Mouse (Mus musculus) forebrain, embryonic 16.5 days (tissue): ENCODE measurements at regions not wholly inside any gene's neighbourhood (a gene's known extent, or its start where the extent isn't known, plus 50 kb on each side); places are given as distances from the start of the nearest gene placed in this dataset.

Experiments
- ATAC-seq: fragments of 200-750 bp; cut with Nextera tagmentation; 2 replicates; pipeline ENCODE4 v1.8.0; 2017; ENCODE audit warnings: mild to moderate bottlenecking, moderate library complexity
- H3K27ac ChIP-seq: fragments of 300-500 bp; sonication (generic); 2 replicates; pipeline ENCODE4 v1.5.1; 2014; ENCODE audit warnings: low read length, control low read depth
- H3K27me3 ChIP-seq: fragments of 300-500 bp; sonication (generic); replicated peaks from 2 replicates; pipeline ENCODE4 v1.6.1; 2014; ENCODE audit warnings: low read length; ENCODE audit not compliant: control insufficient read depth, insufficient read depth
- H3K36me3 ChIP-seq: fragments of 300-500 bp; sonication (generic); 2 replicates; pipeline ENCODE4 v1.6.1; 2014; ENCODE audit not compliant: control insufficient read depth, insufficient read depth
- H3K4me1 ChIP-seq: fragments of 300-500 bp; sonication (generic); replicated peaks from 2 replicates; pipeline ENCODE4 v1.6.1; 2014; ENCODE audit warnings: low read length; ENCODE audit not compliant: control insufficient read depth, insufficient read depth
- H3K4me2 ChIP-seq: fragments of 300-500 bp; sonication (generic); 2 replicates; pipeline ENCODE4 v1.6.1; 2014; ENCODE audit warnings: mild to moderate bottlenecking, low read length, control low read depth
- H3K4me3 ChIP-seq: fragments of 300-500 bp; sonication (generic); replicated peaks from 2 replicates; pipeline ENCODE4 v1.5.1; 2014; ENCODE audit warnings: mild to moderate bottlenecking, low read length, control low read depth
- H3K9ac ChIP-seq: fragments of 300-500 bp; sonication (generic); replicated peaks from 2 replicates; pipeline ENCODE4 v1.6.1; 2014; ENCODE audit warnings: low read depth, low read length, control low read depth
- H3K9me3 ChIP-seq: fragments of 300-500 bp; sonication (generic); 2 replicates; pipeline ENCODE4 v1.6.1; 2016; ENCODE audit warnings: low read length; ENCODE audit not compliant: control insufficient read depth
- WGBS: fragments of 180-500 bp; shearing (Covaris S2); extraction: QIAGEN DNeasy Blood & Tissue Kit; methylation state at CpG from one replicate; pipeline ENCODE4 v1.1.7; 2014; 5-methylcytosine and 5-hydroxymethylcytosine counted together

DNA sequence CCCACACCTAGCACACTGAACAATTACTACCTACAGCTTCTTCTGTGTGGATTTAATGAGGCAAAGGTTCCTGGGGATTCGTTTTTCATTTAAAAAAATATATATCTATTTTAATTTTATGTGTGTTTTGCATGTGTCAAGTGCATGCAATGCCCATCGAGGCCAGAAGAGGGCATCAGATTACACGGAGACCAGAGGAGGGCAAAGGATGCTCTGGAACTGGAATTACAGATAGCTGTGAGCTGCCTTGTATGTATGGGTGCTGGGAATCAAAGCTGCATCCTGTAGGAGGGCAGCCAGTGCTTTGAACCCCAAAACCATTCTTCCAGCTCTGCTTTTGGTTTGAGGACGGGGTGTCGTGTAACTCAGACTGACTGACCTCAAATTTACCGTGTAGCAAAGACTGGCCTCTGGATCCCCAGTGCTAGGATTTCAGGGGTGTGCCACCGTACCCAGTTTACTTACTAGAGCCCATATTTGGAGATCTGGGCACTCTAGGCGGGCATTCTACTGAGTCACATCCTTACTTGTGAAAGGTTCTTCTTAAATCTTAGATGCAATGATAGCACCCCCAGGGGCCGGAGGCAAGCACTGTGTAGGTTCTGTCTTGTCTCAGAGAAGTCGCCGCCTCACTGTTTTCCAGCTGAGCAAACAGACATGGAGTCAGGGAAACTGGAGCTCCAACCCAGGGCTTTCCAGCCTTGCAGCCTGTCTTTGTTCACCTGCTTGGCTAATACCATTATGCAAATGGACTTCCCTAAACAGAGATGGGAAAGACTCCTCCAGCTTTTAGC, 225.6 kb upstream of the Nfe2l3 start:
- 6% methylated on average over 11 of the region's 11 CpGs for WGBS
- Histone ChIP-seq H3K9ac (no peak overlapping the region), H3K9me3 (no peaks in the 10 kb centered on the region), H3K4me3 (no peak overlapping the region), H3K36me3 (no peaks in the 10 kb centered on the region), H3K27me3 (no peaks in the 10 kb centered on the region), H3K4me2 (no peak overlapping the region; the same call in 1 of the 2 replicates), H3K27ac (no peak overlapping the region), H3K4me1 (peaks cover 10% of the 10 kb centered on the region)
- no peak for ATAC-seq

DNA sequence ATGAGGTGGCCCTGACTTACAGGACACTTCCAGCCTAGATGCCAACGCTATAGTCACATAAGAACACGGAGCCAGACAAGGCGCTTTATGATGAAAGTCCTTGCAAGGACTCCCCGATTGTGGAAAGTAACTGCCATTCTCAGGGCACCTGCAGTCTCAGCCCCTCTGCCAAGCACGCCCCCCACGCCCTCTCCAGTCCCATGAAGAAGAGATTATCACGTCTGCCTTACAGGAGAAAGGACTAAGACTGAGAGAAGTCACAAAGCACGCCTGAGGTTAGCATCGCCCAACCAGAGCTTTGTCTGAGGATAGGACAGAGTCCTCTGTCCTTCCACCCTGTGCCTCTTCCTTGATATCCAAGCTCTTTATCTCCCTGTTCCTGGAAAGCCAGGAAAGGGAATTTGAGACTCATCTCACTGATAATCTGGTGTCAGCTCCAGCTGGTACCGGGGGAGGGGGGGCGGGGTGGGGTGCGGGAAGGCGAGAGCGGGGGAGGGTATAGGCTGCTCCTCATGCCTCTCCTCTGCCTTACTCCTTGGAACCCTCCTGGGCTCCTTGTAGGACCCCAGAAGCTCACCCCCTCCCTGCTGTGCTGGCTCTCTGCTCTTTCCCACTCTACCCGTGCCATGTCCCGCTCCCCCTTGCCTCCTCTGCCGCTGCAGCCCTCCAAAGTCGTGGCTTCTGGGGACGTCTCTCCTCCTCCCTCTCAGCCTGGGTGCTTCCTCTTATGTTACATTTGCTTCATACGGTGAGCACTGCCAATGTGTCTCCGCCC, 224.7 kb upstream of the Nfe2l3 start:
- Histone ChIP-seq H3K27ac (peak overlapping the region; percentile 54; the same call in 1 of the 2 replicates), H3K27me3 (no peaks in the 10 kb centered on the region), H3K9ac (peak overlapping the region; percentile 58), H3K36me3 (no peaks in the 10 kb centered on the region), H3K4me1 (peaks cover 10% of the 10 kb centered on the region), H3K4me3 (peak overlapping the region; percentile 33), H3K4me2 (peak overlapping the region; percentile 52), H3K9me3 (no peaks in the 10 kb centered on the region)
- 2% methylated on average over 18 of the region's 21 CpGs for WGBS
- peak; percentile 61 for ATAC-seq

DNA sequence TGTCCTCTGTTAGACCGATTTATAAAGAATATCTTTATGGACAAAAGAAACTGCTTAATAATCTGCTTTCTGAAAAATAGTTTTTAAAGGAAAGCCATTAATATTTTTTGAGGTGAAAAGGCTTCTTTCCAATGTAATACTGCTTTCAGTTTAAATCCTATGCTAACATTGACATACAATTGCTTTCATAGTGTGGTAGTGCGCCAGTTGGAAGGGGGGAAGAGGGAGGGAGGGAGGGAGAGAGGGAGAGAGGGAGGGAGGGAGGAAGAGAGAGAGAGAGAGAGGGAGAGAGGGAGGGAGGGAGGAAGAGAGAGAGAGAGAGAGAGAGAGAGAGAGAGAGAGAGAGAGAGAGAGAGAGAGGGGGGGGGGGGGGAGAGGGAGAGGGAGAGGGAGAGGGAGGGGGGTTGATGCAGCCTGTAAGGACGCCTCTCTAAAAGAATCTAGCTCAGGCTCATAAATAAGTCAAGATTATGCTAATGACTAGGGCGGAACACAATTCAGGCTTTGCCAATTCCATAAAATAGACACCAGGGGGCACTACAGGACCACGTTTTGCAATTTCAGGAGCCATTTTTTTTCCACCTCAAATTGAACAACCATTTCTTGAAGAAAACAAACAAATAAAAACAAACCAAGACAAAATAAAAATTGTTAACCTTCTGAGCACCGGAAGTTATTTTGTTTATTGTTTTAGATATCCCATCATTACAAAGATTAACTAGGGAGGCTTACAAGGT, 223.6 kb upstream of the Nfe2l3 start:
- peaks cover 10% of the 10 kb centered on the region for H3K4me1 ChIP-seq
- H3K27ac ChIP-seq, result no peak overlapping the region
- ATAC-seq, result peak; percentile 87
- H3K9ac ChIP-seq, result no peak overlapping the region
- no peaks in the 10 kb centered on the region for H3K36me3 ChIP-seq
- H3K4me3 ChIP-seq, result no peak overlapping the region
- WGBS, result 2% methylated on average over 6 of the region's 6 CpGs
- no peaks in the 10 kb centered on the region for H3K9me3 ChIP-seq
- no peaks in the 10 kb centered on the region for H3K27me3 ChIP-seq
- H3K4me2 ChIP-seq, result no peak overlapping the region

DNA sequence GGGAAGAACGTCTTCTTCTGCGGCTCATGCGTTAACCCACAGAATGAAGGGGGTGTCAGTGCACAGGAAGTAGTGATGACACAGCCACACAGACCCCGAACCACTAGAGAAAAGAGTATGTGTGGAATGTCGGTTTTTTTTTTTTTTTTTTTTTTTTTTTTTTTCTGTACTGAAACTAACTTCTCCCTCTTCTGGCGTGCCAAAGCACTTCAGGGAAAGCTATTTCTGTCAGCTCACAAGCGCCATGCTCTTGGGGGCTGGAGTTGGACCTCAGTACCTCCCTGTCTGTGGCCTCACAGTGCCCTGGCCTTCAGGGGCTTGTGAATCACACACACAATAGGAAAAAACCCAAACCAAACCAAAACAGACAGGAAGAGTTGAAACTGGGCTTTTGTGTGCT, 221.1 kb upstream of the Nfe2l3 start:
- H3K4me3 ChIP-seq, result no peak overlapping the region
- peaks cover 15% of the 10 kb centered on the region for H3K4me1 ChIP-seq
- H3K9ac ChIP-seq, result no peak overlapping the region
- WGBS, result 56% methylated on average over 7 of the region's 7 CpGs
- H3K27me3 ChIP-seq, result no peaks in the 10 kb centered on the region
- H3K27ac ChIP-seq, result no peak overlapping the region
- no peak for ATAC-seq
- H3K9me3 ChIP-seq, result no peaks in the 10 kb centered on the region
- H3K4me2 ChIP-seq, result no peak overlapping the region
- H3K36me3 ChIP-seq, result no peaks in the 10 kb centered on the region

DNA sequence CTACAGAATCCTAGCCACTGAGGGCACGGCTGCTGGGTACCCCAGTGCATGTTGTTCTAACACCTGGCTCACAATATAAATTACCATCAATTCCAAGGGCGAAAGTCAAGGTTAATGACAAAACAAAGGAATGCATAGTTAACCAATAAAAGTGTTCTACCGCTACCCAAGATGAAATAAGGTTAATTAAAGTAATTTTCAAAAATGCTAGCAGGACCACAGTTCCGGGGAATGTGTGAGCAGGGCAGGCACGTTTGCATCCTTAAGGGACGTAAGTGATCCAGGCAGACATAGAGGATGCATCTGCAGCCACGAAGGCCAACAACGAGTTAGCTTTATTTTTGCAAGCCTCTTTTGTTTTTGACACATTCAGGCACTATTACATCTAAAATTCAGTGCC, 220.3 kb upstream of the Nfe2l3 start:
- no peaks in the 10 kb centered on the region for H3K27me3 ChIP-seq
- no peak overlapping the region for H3K27ac ChIP-seq
- no peaks in the 10 kb centered on the region for H3K36me3 ChIP-seq
- H3K4me3 ChIP-seq, result no peak overlapping the region
- no peak overlapping the region for H3K4me2 ChIP-seq
- no peaks in the 10 kb centered on the region for H3K9me3 ChIP-seq
- ATAC-seq, result no peak
- 81% methylated on average over 8 of the region's 8 CpGs for whole genome bisulfite sequencing
- peaks cover 16% of the 10 kb centered on the region for H3K4me1 ChIP-seq
- H3K9ac ChIP-seq, result no peak overlapping the region

DNA sequence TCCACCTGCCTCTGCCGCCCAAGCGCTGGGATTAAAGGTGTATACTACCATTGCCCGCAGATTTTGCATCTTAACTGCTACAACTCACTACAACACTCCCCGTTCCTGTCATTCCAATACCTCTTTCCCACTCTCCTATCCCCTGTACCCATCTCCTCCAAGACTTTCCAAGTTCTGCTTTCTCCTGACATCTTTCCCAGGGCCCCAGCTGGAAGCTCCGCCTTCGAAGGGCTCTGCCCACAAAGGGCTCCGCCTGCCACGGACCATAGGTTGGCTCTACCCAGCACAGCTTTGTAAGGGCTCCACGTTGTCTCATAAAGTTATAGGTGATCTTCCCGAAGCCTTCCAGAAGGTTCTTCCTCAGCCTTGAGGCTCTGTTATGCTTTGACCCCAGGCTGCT, 217.1 kb upstream of the Nfe2l3 start:
- H3K9me3 ChIP-seq, result no peaks in the 10 kb centered on the region
- no peak overlapping the region for H3K9ac ChIP-seq
- ATAC-seq, result no peak
- no peaks in the 10 kb centered on the region for H3K36me3 ChIP-seq
- H3K4me3 ChIP-seq, result no peak overlapping the region
- no peak overlapping the region for H3K4me2 ChIP-seq
- peaks cover 7% of the 10 kb centered on the region for H3K4me1 ChIP-seq
- no peak overlapping the region for H3K27ac ChIP-seq
- no peaks in the 10 kb centered on the region for H3K27me3 ChIP-seq
- WGBS, result 91% methylated on average over 10 of the region's 10 CpGs

DNA sequence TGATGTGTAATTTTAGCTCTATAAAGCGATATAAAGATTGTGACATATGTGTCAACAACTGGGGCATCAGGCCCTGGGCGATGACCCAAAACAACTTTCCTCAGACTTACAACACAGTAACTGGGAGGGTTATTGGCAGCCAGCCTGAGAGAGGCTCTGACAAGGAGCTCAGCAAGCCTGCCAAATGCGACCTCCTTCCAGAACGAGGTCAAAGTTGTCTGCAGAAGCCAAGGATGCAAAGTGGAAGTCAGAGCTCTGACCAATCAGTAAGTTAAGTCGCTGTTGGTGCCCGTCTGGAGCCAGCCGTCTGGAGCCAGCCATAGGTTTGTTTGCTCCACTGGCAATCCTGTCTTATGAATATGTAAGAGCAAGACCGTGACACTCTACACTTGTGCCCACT, 216.0 kb upstream of the Nfe2l3 start:
- H3K4me3 ChIP-seq, result no peak overlapping the region
- no peaks in the 10 kb centered on the region for H3K36me3 ChIP-seq
- no peak for ATAC-seq
- no peak overlapping the region for H3K9ac ChIP-seq
- no peaks in the 10 kb centered on the region for H3K27me3 ChIP-seq
- no peaks in the 10 kb centered on the region for H3K9me3 ChIP-seq
- H3K4me1 ChIP-seq, result peaks cover 7% of the 10 kb centered on the region
- no peak overlapping the region for H3K27ac ChIP-seq
- H3K4me2 ChIP-seq, result no peak overlapping the region
- WGBS, result 39% methylated on average over 8 of the region's 8 CpGs

DNA sequence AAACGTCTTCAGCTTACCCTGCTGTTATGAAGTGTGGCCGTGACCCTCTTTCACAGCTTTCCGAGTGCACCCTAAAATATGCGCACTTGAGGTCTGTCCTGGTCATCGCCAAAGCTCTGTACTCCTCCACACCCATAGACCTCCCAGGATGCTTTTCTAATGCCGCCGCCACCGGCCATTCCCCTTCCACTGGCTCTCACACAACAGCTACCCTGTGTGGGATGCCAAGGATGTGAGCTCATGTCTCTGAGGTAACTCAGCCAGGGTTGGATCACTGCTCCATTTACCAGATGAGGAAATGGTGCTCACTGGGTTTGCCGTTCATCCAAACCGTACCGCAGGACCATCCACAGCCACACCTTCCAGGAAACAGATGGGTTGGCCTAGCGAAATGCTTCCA, 212.8 kb upstream of the Nfe2l3 start:
- peaks cover 7% of the 10 kb centered on the region for H3K4me1 ChIP-seq
- H3K4me2 ChIP-seq, result no peak overlapping the region
- no peak overlapping the region for H3K27ac ChIP-seq
- H3K27me3 ChIP-seq, result no peaks in the 10 kb centered on the region
- H3K9me3 ChIP-seq, result no peaks in the 10 kb centered on the region
- H3K36me3 ChIP-seq, result no peaks in the 10 kb centered on the region
- no peak overlapping the region for H3K9ac ChIP-seq
- H3K4me3 ChIP-seq, result no peak overlapping the region
- no peak for ATAC-seq
- WGBS, result 87% methylated on average over 12 of the region's 12 CpGs

DNA sequence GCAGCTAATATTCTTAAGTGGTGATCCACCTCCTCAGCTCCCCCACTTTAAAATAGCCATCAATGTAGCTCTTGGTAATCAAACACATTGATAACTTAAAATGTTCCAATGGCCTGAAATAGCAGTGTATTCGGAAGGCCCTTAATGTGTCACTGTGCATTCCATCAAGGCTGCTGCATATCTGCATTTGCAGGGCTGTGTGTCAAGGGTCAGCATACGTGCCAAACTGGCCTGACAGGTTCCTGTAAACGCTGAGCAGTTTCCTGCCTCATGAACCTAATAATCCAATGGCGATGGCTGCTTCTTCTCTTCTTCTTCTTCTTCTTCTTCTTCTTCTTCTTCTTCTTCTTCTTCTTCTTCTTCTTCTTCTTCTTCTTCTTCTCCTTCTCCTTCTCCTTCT, 211.7 kb upstream of the Nfe2l3 start:
- Histone ChIP-seq H3K36me3 (no peaks in the 10 kb centered on the region), H3K9ac (no peak overlapping the region), H3K4me1 (peaks cover 7% of the 10 kb centered on the region), H3K9me3 (no peaks in the 10 kb centered on the region), H3K4me3 (no peak overlapping the region), H3K27ac (no peak overlapping the region), H3K4me2 (no peak overlapping the region), H3K27me3 (no peaks in the 10 kb centered on the region)
- no peak for ATAC-seq
- 75% methylated on average over 4 of the region's 4 CpGs for WGBS
